Mouse (Mus musculus) left cerebral cortex, postnatal 36 days (tissue): Measurements from ENCODE around the gene Sp1. TPM values are rescaled to one million over a fixed set of nuclear protein-coding genes. Genes with fewer than 3 reads are reported as not detected.

Experiments used
- DNase-seq, 2 experiments: peaks; one replicate each; pipeline ENCODE4 v3.0.0; 2021 to 2022; ENCODE audit warnings: low spot score in 2 of 2, mixed read lengths in 1 of 2
- intact Hi-C: fragments of 180-260 bp; cut with DNase I; formaldehyde crosslinking; loops from one replicate; pipeline ENCODE4 v1.15.1; 2025
- total RNA-seq, 2 experiments: library from RNA; stranded (reverse); gene quantifications; 2 replicates each; pipeline ENCODE4 v1.2.3; 2021

The Sp1 gene
- 10 to 100 TPM; 22.0 to 30.3 TPM for total RNA-seq

DNA sequence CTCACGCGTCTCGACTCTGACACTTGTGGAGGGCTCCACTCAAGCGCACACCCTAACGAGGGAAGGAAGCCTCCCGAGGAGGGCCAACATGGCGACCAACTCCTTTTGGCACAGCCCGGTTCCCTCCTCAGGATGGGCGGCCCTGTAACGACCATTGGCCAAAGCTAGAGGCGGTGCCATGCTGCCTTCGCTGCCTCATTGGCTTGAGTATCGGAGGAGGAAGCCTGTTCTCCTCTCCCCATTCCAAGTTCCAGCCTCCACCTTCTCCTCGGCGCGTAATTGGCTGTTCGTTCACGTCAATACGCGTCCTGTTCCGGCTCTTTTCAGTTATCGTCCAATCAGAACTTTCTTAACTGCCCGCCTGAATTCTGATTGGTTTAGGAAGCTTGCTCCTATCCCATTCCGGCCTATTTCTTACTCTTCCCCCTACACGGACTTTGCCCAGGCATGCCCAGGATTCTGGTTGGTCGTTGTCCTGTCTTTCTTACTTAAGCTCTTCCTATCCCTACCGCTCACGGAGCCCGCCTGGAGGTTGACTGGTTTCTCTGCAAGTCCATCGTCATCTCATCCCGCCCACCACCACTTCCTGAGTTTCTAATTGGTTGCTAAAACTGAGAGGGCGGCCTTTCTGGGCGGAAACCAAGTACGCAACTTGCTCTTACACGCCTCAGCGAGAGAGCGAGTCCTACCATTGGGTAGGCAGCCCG is at the start of gene Sp1:
Gene Sp1, plus strand, starts transcription at position 655 of the 707 bp plus-strand sequence.
- peak; percentile 98 to 99 for DNase-seq
- intact Hi-C loops, result no loop called here

DNA sequence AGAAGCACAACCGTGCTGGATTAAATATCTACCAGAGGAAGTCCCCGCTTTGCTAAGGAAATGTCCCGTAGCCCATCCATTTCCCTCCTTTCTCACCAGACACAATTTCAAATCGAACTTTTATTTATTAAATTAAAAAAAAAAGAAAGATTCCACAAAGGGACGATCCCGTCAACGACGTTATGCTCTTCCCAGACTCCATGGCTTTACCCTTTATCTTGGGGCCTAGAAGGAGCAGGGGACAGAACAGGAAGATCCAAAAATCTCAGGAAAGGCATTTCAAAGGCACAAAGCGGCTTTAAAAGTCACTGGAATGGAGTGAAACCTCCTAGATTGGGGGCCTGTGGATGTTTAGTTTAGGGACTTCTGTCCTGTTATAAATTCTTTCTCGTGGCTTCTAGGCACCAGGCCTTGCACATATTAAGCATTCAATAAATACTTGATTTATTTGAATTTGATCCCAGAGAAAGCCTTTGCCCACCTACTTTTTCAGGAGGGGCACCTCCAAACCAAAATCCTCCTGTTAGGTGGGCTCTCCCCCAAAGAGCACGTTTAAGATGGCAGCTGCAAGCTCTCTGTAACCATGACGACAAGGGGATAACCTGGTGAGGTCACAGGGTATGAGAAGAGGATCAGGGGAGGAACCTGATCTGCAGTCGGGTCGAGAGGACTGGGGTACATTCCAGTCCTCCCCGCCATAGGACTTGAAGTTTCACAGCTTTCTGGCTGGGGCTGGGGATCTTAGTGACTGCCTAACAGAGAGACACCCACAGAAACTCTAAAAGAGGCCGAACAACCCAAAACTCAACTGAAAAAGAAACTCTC is 49.2 kb upstream of the Sp1 start:
- intact Hi-C loops, result loop anchor here (2.0 kb wide), 1 partner anchor 20 kb away; no protein-coding TSS in a partner anchor
- no peak for DNase-seq

DNA sequence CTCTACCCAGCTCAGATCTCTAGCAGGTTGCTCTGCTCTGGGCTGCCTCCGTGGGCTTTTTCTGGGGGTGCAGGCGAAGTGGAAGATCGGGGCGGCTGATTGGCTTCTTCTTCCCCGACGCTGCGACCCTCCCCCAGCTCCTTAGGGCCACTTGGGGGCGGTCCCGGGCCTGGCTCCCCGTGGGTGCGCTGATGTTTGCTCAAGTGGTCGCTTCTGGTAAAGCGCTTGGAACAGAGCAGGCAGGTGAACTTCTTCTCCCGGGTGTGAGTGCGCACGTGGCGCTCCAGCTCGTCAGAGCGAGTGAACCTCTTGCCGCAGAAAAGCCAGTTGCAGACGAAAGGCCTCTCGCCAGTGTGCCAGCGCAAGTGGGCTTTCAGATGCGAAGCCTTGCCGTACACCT is 47.8 kb upstream of the Sp1 start:
- DNase-seq, result no peak
- intact Hi-C loops, result no loop called here

- intact Hi-C loops, result no loop called here
These were observed 47.1 kb upstream of the Sp1 start for GRCm38 (mm10) chr15:102358834-102359233.

DNA sequence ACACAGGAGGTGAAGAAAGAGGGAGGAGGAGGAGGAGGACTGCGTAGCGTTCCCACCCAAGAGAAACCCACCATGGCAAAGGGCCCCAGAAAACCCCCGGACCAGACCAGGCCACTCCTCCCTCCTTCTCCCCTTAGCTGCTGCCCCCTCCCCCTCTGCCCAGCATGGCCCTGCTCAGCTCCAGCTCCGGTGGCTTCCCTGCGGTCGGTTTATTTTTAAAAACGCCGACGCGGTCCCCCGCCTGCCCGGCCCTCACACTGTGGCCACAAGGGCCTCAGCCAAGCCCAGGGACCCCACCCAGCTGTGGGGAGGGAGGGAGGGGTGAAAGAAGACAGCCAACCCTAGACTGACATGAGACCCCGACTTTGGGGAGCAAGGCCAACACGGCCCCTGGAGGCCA is 43.3 kb upstream of the Sp1 start:
- intact Hi-C loops, result no loop called here
- no peak for DNase-seq

More at GRCm38 (mm10) chr15:102358834-102359233, 47.1 kb upstream of the Sp1 start:
- DNase-seq, result no peak

- DNase-seq, result no peak
- intact Hi-C loops, result no loop called here
These were observed 41.3 kb upstream of the Sp1 start for GRCm38 (mm10) chr15:102364678-102365077.

- intact Hi-C loops, result no loop called here
- DNase-seq, result no peak
These were observed 39.7 kb upstream of the Sp1 start for GRCm38 (mm10) chr15:102366238-102366637.

DNA sequence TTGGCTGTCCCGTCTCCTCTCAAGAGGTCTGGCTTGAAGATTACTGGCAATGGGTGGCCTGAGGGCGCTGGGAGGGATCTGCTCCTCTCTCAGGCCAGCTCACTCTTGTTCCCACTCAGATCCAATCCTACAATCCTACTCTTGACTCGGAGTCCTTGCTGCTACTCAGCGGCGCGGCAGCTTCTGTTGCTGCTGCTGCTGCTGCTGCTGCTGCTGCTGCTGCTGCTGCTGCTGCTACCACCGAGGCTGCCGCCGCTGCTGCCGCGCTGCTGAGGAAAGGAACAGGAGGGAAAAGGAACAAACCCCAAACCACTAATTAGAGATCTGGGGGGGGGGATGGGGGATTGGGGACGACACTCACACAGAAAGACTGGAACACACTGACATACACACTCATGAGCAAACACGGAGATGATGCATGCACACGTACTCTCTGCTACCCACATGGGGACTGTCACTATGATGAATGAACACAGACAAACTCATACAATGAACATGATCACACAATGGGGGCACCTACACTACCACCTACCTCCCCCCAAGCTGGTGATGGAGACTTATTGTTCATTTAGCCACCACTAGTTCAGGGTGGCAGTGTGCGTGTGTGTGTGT is 39.1 kb upstream of the Sp1 start, which contains the start of gene Sp7:
Gene Sp7, minus strand, starts transcription at position 450 of the 612 bp plus-strand sequence.
- intact Hi-C loops, result no loop called here
- DNase-seq, result no peak

DNA sequence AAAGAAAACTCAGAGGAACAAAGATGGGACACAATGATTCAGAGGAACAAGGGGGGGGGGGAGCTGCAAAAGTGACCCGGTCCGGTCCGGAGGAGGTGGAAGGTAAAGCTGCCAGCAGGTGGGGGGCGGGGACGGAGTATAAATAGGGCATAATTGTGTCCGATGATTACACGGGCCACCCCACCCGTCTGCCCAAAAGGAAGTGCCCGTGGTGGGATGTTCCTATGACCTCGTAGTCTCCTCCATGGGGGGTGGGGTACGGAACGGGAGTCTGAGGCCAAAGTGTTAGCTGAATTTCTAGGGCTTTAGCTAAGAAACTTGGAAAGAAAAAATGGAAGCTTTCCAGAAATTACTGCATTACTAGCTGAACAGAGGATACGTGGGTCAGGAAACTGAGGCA is 36.0 kb upstream of the Sp1 start:
- no peak for DNase-seq
- intact Hi-C loops, result no loop called here

GRCm38 (mm10) chr15:102370727-102371126 is 35.2 kb upstream of the Sp1 start:
- intact Hi-C loops, result no loop called here
- no peak for DNase-seq

- intact Hi-C loops, result loop anchor here (2.0 to 5.0 kb wide), 2 partner anchors 20 to 34 kb away; no protein-coding TSS in a partner anchor
- DNase-seq, result peak; percentile 27 to 29
These were observed 29.3 kb upstream of the Sp1 start for GRCm38 (mm10) chr15:102376453-102377162.

- intact Hi-C loops, result loop anchor here (2.0 to 5.0 kb wide), 2 partner anchors 20 to 35 kb away; no protein-coding TSS in a partner anchor
- peak; percentile 55 to 66 for DNase-seq
These were observed 28.8 kb upstream of the Sp1 start for GRCm38 (mm10) chr15:102377163-102377543.

- DNase-seq, result no peak
- intact Hi-C loops, result loop anchor here (2.0 to 5.0 kb wide), 2 partner anchors 21 to 36 kb away; no protein-coding TSS in a partner anchor
These were observed 28.1 kb upstream of the Sp1 start for GRCm38 (mm10) chr15:102377810-102378262.

- peak; percentile 76 to 79 for DNase-seq
- intact Hi-C loops, result loop anchor here (1.0 kb wide), 2 partner anchors 40 to 61 kb away; no protein-coding TSS in a partner anchor
These were observed 24.4 kb upstream of the Sp1 start for GRCm38 (mm10) chr15:102381575-102381974.

- intact Hi-C loops, result no loop called here
- no peak for DNase-seq
These were observed 22.3 kb upstream of the Sp1 start for GRCm38 (mm10) chr15:102383671-102384070.

GRCm38 (mm10) chr15:102386640-102387039 is 19.3 kb upstream of the Sp1 start:
- intact Hi-C loops, result no loop called here
- DNase-seq, result no peak

GRCm38 (mm10) chr15:102388942-102389341 is 17.0 kb upstream of the Sp1 start:
- intact Hi-C loops, result no loop called here
- no peak for DNase-seq

GRCm38 (mm10) chr15:102392520-102392919 is 13.4 kb upstream of the Sp1 start:
- DNase-seq, result no peak
- intact Hi-C loops, result no loop called here

DNA sequence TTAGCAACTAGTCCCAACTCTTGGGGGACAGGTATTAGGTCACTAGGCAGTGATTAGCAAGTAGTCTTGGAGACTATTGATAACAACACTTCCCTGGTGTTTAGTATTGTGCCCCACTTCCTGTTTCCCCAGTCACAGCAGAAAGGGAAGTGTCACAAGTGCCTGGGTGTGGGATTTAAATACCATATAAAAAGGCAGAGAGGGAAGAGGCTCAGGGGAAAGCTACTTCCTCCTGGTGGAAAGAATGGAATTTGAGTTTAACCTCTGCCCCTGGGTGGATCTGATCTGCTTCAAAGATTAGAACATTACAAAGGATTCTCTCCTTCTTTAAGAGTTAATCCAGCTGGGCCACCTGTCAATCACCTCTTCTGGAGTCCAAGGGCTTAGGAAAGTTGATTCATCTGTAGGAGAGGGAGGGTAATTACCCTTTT is 12.3 kb upstream of the Sp1 start:
- intact Hi-C loops, result no loop called here
- DNase-seq, result no peak
